Mouse (Mus musculus) left cerebral cortex, adult 9 months (tissue): ENCODE results near the gene Gm36028.

Experiments
- DNase-seq, 2 experiments: peaks; one replicate each; pipeline ENCODE4 v3.0.0; 2022; ENCODE audit warnings: low spot score in 2 of 2

Gm36028 gene

DNA sequence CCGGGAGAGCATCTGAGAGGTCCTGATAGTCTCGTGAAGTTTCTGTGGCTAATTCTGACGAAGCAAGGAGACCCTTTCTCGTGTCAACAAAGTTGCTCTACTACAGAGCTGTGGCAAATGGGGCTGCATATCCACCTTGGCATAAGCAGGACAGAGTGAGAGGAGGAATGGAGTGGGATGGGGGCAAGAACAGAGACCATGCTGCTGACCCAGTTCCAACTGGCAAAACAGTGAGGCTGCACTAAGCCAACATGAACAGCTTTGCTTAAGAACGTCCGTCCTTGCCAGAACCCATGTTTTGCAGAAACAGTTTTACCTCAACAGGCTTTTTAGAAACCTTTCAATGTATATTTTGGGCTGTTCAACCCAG lies 51.3 kb downstream of the Gm36028 start:
- DNase-seq = no peak

DNA sequence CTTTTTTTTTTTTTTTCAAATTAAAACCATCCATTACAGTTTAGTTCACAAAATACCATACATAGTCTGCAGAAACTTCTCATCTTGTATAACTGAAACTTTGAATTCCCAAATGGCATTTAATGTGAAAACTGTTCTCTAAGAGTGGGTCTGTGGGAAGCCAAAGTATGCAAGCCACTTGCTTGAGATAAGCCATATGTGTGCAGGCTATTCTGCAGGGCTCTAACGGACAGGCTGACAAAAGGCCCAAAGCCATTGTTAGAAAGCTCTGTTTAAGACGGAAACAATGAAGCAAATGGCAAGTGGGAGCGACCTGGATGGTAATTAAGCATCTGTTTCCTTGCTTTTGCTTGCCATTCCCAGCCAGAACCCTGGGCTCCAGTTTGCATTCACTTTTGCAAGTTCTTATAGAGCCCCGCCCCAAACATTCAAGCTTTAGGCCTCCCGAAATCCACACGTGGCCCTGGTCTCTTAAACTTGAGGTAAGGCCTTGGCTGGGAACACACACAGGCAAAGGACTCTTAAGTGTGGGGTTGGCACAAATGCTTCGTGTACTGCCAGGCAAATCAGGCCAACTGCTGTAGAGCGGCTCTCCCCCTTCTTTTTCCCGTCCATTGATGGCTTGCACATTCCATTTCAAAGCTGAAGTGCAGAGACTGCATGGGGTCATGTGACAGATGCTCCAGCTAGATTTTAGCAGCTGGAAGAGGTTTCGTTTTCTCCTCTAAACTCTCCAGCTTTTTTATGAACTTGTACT lies 51.9 kb downstream of the Gm36028 start:
- DNase-seq = no peak

DNA sequence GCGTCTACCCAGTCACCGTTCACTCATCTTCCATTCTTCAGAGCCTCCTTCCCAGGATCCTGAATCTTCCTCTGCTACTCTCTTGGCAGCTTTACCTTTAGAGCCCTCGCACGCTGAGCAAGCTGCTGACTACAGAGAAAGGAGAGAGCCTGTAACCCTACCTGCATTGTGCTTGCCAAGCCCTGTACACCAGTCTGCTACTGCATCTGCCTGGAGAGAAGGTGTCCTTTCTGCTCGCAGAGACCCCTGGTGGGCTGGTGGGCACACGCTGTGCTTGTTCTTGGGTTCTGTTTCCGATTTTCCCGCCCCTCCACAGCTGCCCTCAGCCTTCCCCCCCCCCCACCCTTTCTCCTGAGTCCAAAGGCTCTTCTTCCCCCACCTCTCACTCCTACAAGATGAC lies 53.7 kb downstream of the Gm36028 start:
- no peak for DNase-seq

- no peak for DNase-seq
These were observed 55.0 kb downstream of the Gm36028 start for GRCm38 (mm10) chr16:37805746-37806495.

DNA sequence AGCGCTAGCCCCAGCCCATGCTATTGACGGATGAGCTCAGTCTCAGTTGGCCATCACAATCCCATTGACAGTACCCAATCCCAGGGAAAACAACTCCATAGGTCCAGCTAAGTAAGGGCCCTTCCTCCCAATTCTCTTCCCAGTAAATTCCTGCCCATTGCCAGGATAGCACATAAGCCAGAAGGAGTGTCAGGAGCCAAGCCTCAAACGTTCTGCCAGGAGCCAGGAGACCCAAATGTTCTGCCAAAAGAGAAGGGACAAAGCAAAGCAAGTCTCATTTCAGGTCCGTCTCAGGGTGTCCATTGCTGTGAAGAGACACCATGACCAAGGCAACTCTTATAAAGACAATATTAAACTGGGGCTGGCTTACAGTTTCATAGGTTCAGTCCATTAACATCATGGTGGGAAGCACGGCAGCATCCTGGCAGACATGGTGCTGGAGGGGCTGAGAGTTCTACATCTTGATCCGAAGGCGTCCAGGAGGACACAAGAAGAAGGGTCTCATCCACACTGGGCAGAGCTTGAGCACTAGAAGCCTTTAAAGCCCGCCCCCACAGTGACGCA lies 57.5 kb downstream of the Gm36028 start:
- no peak for DNase-seq

DNA sequence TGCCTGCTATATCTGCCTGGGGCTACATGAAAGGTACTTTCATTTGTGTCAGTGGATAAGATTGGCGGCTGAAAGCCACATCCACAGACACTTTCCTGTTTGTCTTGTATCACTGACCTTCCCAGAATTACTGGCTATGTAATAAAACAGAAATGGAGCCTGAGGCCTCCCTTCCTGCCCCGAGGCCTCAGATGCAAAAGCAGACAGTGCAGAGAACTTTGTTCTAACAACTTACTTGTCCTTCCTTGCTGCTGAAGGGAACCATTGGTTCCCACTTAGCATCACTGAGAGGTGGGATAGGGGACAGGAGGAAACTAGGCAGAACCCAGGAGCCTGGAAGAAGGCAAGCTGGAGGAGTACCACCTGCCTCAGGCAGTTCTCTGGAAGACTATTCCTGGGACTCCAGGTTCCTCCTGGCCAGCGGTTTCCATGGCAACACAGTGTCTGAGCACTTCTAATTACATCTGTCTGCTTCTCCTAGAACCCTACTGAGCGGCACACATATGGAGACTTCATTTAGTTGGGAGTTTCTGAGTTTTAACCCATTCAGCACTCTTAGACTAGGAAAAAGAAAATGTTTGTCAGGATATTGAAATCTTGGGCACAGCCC lies 58.2 kb downstream of the Gm36028 start:
- DNase-seq = peak in 1 of 2 experiments; percentile 77

- DNase-seq = no peak
These were observed 59.8 kb downstream of the Gm36028 start for GRCm38 (mm10) chr16:37801097-37801496.
